In the genomic region with DNA sequence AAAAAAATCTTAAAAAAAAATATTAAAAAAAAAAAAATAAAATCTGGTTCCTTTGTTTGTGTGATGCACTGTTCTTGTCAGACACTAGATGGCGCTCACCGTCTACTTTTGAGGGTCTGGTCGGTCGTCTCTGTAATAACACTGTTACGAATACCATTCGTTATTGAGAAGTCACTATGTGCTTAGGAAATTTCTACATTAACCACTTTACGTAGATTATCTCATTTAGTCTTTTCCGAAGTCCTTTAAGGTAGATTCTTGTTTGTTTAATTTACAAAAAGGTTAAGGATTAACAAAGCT, we compare ENCODE assay signal across 8 mouse cellular contexts. TPM values are rescaled to one million over a fixed set of nuclear protein-coding genes. Genes with fewer than 3 reads are reported as not detected.
DNase-seq lines count a peak whose midpoint lies in the region; ATAC-seq lines count a peak whose summit lies in the region.

No protein-coding gene starts in this region.

- H3K4me1 ChIP-seq in embryonic facial prominence, embryonic 10.5 days: no peaks in the 10 kb centered on the region

- H3K27me3 ChIP-seq in embryonic facial prominence, embryonic 10.5 days (replicated peaks; ENCODE audit: low read depth, poor library complexity, severe bottlenecking): no peaks in the 10 kb centered on the region

- 15% methylated on average over 8 of the region's 8 CpGs for WGBS in embryonic facial prominence, embryonic 10.5 days

- H3K36me3 ChIP-seq in embryonic facial prominence, embryonic 10.5 days (replicated peaks): no peaks in the 10 kb centered on the region

- DNase-seq in cerebellum, adult 11 months: peak; percentile 46
- DNase-seq in urinary bladder, postnatal 14 days (ENCODE audit: low spot score): peak; percentile 29
- no peak for DNase-seq in urinary bladder, postnatal 10 days (ENCODE audit: low spot score)
- DNase-seq in embryonic facial prominence, embryonic 10.5 days (ENCODE audit: low spot score): peak; percentile 51
- peak; percentile 65 for DNase-seq in induced T-regulatory cell, adult 2 months (ENCODE audit: low read depth)
- DNase-seq in mesoderm, embryonic 11.5 days (ENCODE audit: low read depth, low spot score): peak; percentile 67
- DNase-seq in spleen, postnatal 4 days (ENCODE audit: low spot score in 2 of 2): no peak

- no peak overlapping the region for H3K4me3 ChIP-seq in embryonic facial prominence, embryonic 10.5 days

- no peak for ATAC-seq in cerebellum, adult (ENCODE audit: insufficient number of reproducible peaks, low FRiP score, low TSS enrichment)

- no peaks in the 10 kb centered on the region for H3K9me3 ChIP-seq in embryonic facial prominence, embryonic 10.5 days

- no peak overlapping the region for H3K27ac ChIP-seq in embryonic facial prominence, embryonic 10.5 days (replicated peaks)

RNA-seq across cellular contexts. Expression of gene Api5, which starts 27.9 kb away (rescaled TPM):
- 224 and 230 TPM in 2 replicates for polyA plus RNA-seq in embryonic facial prominence, embryonic 10.5 days (2016; fragmentation: Nextera tagmentation; extraction: Ambion mirVana)

RNA-seq across cellular contexts. Expression of gene Ttc17, which starts 59.4 kb away (rescaled TPM):
- 13.4 and 15.0 TPM in 2 replicates for polyA plus RNA-seq in embryonic facial prominence, embryonic 10.5 days (2016; fragmentation: Nextera tagmentation; extraction: Ambion mirVana)

Comparison
In these comparisons a context has a peak if more than half of its experiments do, and no peak if none do; other contexts are left out.
1. DNase-seq: peak in cerebellum, adult 11 months (single experiment), urinary bladder, postnatal 14 days (single experiment), embryonic facial prominence, embryonic 10.5 days (single experiment), induced T-regulatory cell, adult 2 months (single experiment) and mesoderm, embryonic 11.5 days (single experiment); none in urinary bladder, postnatal 10 days (single experiment) and spleen, postnatal 4 days (0 of 2).